Mouse (Mus musculus) cortical plate, adult 2 months (tissue): ENCODE results near the gene Snta1. TPM values are rescaled to one million over a fixed set of nuclear protein-coding genes. Genes with fewer than 3 reads are reported as not detected.
A peak's percentile ranks its signal among the peaks of the same experiment; 100 is the strongest.
"Not testable (repeated sequence)": the region's sequence is repeated elsewhere in the genome, so short reads cannot be mapped to it uniquely, and the experiment has no call there.

ENCODE experiments used
- H3K27ac ChIP-seq: fragments of 200-500 bp; 2 replicates; pipeline ENCODE4 v1.5.1; 2012; ENCODE audit warnings: low read length, control low read depth, inconsistent platforms; ENCODE audit not compliant: insufficient read depth
- H3K4me1 ChIP-seq: fragments of 200-500 bp; 2 replicates; pipeline ENCODE4 v1.6.1; 2011; ENCODE audit warnings: low read length; ENCODE audit not compliant: control insufficient read depth, insufficient read depth
- H3K4me3 ChIP-seq: fragments of 200-500 bp; 2 replicates; pipeline ENCODE4 v1.5.1; 2011; ENCODE audit warnings: mild to moderate bottlenecking, low read length, control low read depth; ENCODE audit not compliant: insufficient read depth
- CTCF ChIP-seq: fragments of 200-500 bp; IDR thresholded peaks from 2 replicates; pipeline ENCODE4 v1.5.1; 2011; ENCODE audit warnings: mild to moderate bottlenecking, control low read depth, low read length; ENCODE audit not compliant: insufficient read depth; ENCODE audit errors: extremely low read depth
- POLR2A ChIP-seq: fragments of 200-500 bp; IDR thresholded peaks from 2 replicates; pipeline ENCODE4 v1.6.1; 2011; ENCODE audit warnings: mild to moderate bottlenecking, low read length, control low read depth; ENCODE audit not compliant: insufficient read depth; ENCODE audit errors: extremely low read depth
- polyA plus RNA-seq: library from polyadenylated mRNA; depleted of rRNA; stranded (reverse); fragments of >200 nt; gene quantifications from 2 replicates; pipeline ENCODE4 v1.2.3, GENCODE M21; 2012

Gene Snta1
- polyA plus RNA-seq, 1 experiment: 36.2 TPM

DNA sequence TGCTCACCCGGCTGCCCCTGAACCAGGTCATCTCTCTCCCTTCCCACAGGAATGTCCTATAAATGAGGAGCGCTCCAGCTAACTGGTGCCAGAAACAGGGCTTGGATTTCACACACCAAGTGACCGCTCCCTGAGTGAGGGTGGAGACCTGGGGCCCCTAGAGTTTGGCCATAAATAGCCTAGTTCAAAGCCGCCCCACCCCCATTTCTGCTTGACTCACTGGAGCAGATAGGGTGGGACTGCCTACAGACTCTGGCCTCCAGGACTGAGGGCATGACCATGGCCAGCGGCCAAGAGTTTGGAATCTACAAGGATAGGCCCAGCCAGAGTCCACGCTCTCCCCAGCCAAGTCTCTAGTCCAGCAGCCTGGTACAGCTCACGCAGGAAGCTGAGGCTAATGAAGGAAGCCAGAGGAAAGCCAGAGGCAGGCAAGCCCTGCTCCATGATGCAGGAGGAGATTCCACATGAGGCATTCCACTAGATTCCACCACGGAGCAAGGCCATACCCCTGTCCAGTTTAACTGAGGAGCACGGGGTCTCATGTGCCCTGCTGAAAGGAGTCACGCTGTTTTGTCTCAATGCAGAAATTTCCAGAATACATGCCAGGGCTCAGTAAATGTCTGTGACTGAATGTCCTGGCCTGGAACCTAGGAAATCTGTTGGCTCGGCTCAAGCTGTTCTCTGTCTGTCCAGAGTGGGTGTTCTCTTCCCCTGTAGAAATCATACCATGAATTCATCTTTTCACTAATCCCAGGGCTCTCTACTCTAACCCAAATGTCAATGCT lies 17.5 kb downstream of the Snta1 start:
- no peaks in the 10 kb centered on the region for H3K4me1 ChIP-seq
- peak overlapping the region; percentile 7; the same call in 1 of the 2 replicates for H3K27ac ChIP-seq
- TF ChIP-seq CTCF (no peak), POLR2A (no peak)
- H3K4me3 ChIP-seq: no peak overlapping the region

DNA sequence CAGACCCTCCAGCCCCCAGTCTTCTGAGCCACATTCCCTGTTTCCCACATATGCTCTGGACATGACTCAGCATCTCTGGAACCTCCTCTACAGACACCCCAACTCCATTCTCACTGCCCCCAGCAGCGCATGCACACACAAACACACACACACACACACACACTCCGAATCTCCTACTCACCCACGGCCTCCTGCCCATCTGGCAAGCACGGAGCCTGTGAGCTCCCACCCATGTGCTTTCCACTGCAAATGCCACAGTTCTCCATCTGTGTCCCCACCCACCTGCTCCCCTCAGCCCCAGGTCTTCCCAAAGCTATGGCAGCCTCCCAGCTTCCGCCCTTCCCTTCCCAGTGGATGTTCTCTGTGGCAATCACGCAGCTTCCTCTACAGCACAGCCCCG lies 28.8 kb downstream of the Snta1 start:
- no peak overlapping the region for H3K4me3 ChIP-seq
- H3K4me1 ChIP-seq: peaks cover 1% of the 10 kb centered on the region; the same call in 1 of the 2 replicates
- no peak for TF ChIP-seq POLR2A
- no peak for TF ChIP-seq CTCF
- no peak overlapping the region for H3K27ac ChIP-seq

DNA sequence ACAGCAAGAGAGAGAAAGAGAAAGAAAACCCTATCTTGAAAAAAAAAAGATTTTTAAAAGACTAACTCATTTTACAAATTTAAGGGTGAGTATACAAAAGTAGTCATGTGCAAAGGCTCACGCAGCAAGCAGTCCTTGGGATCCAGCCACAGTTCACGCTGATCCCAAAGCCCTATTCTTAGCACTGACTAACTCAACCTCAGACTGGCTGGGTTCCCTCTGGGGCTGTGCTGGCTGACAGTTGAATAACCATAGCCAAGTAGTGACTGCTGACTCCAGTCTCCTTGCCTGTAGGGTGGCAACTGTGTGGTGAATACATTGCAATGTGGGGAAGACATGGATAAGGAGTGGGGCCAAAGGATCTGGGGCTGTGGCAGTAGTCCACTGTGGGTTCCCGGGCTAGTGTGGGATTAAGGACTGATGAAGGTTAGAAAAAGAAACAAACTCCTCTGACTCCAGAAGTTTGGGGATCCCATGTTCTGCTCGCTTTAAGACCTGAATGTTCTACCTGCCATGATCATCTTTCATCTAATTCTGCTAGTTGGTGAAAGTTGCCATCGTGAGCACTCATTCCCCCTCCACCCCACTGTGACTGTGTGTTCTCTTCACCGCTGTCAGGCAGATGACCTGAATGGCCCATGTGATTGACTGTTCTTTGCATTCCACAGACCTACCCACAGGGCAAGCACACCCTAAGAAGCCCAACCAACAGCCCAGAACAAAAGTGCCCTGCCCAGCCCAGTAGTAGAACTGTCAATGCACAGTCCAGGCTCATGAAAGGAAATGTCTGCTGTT lies 32.9 kb downstream of the Snta1 start:
- no peak overlapping the region for H3K27ac ChIP-seq
- TF ChIP-seq CTCF (no peak), POLR2A (no peak)
- no peak overlapping the region for H3K4me3 ChIP-seq
- peaks cover 1% of the 10 kb centered on the region; the same call in 1 of the 2 replicates for H3K4me1 ChIP-seq

GRCm38 (mm10) chr2:154373961-154374632 lies 33.8 kb downstream of the Snta1 start:
- H3K4me1 ChIP-seq: peaks cover 1% of the 10 kb centered on the region; the same call in 1 of the 2 replicates
- no peak overlapping the region for H3K27ac ChIP-seq
- H3K4me3 ChIP-seq: no peak overlapping the region
- TF ChIP-seq POLR2A: no peak
- peak; percentile 42 for TF ChIP-seq CTCF

- H3K27ac ChIP-seq: peak within 1 kb of the TSS; percentile 49
- peak within 1 kb of the TSS; percentile 69 for H3K4me3 ChIP-seq
- H3K4me1 ChIP-seq: no peaks in the 10 kb centered on the region
- TF ChIP-seq POLR2A: no peak
- TF ChIP-seq CTCF: no peak
Observed at GRCm38 (mm10) chr2:154372842-154373500, 34.9 kb downstream of the Snta1 start, which contains the start of gene Cdk5rap1. TSS of gene Cdk5rap1 (minus strand) at chr2:154373010.

- TF ChIP-seq CTCF (no peak), POLR2A (peak; percentile 91)
- no peaks in the 10 kb centered on the region for H3K4me1 ChIP-seq
- H3K4me3 ChIP-seq: peak overlapping the region; percentile 69
- peak overlapping the region; percentile 49 for H3K27ac ChIP-seq
Observed at GRCm38 (mm10) chr2:154372151-154372829, 35.6 kb downstream of the Snta1 start.

DNA sequence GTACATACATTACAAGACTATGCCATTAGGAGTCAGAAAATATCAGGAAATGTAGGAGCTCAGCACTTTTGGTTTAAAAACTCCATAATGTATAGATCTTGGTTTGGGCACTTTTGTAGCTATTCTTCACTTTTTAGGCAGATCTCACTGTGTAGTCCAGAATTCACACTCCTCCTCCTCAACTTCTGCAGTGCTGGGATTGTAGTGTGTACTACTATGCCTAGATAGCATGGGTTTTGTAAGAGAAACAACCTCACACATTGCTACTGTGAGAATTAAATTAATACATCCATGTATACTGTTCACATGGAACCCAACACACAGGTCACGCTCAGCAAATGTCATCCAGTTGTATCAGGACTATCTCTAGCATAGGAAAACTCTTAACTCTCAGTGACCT lies 40.4 kb downstream of the Snta1 start:
- no peak overlapping the region for H3K4me3 ChIP-seq
- no peak for TF ChIP-seq POLR2A

DNA sequence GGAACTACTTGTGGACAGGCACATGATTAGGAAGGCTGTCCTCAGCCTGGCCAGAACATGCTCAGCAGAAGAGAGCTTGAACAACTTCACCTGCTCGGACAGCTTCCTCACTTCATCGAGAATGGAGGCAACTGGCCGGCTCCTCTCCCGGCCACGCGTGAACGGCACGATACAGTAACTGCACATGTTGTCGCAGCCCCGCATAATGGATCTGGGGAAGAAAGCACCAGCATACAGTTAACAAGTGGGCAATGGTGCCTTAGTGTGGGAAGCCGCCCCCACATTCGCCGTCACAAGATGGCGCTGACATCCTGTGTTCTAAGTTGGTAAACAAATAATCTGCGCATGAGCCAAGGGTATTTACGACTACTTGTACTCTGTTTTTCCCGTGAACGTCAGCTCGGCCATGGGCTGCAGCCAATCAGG lies 53.9 kb downstream of the Snta1 start:
- H3K4me1 ChIP-seq, H3K27ac ChIP-seq: not testable (repeated sequence)
- peak overlapping the region; percentile 41 for H3K4me3 ChIP-seq

More for the DNA sequence above, 40.4 kb downstream of the Snta1 start:
- peaks cover 6% of the 10 kb centered on the region for H3K4me1 ChIP-seq
- H3K27ac ChIP-seq: no peak overlapping the region

- TF ChIP-seq CTCF: no peak
- no peak for TF ChIP-seq POLR2A
- no peak overlapping the region for H3K27ac ChIP-seq
- H3K4me3 ChIP-seq: no peak overlapping the region
- H3K4me1 ChIP-seq: no peaks in the 10 kb centered on the region
Observed at GRCm38 (mm10) chr2:154348152-154348551, 59.7 kb downstream of the Snta1 start.
